Mouse (Mus musculus): ENCODE measurements around the gene Nupl1. TPM values are rescaled to one million over a fixed set of nuclear protein-coding genes. Genes with fewer than 3 reads are reported as not detected.

Gene Nupl1
- polyA plus RNA-seq (2012; ENCODE audit: low replicate concordance) = not detected in 2 replicates

GRCm38 (mm10) chr14:60251281-60252003 is at the start of gene Nupl1, which contains the start of gene Gm49336:
Nupl1 (minus strand) TSS chr14:60251431.
Gm49336 (minus strand) TSS chr14:60251507.

DNA sequence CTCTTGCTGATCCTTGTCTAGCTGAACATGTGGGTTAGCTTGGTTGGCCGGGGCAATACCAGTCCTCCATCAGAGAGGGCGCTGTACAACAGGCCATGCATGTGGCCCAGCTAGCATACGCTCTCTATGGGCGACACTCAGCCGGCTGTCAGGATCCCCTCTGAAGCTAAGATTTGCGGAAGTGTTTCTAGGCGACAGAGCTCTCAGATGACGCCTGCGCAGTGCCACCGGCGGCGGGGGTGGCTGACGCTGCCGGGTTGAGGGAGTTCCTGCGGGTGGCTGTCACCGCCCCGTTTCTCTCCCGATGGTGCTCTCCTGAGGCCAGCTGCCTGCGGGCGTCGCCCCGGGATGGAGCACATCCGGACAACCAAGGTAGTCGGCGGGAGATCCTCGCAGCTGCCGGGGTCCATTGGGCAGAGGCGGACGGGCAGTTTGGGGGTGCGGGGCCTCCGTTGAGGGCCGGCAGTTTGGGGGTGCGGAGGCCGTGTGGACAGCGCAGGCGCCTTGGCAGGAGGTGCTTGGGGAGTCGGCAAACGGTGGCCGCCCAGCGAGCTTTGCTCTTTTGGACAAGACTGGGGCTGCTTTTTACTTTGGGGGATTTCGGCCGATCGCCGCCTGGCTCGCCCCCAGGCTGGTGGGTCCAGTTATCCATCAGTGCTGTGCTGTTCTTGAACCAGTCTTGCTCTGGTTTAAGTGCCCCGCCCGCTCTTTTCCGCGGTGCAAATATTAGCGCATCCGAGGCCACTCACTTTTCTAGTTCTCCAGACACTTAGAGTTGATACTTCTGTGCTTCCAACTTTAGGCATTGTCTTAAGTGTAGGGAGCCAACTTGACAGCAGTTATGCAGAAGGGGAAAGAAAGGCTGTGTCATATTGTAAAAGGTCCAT is 14.0 kb upstream of the Nupl1 start, which contains the start of gene Mtmr6:
Gene Mtmr6 (plus strand): TSS at position 239 of the 887 bp plus-strand sequence.

DNA sequence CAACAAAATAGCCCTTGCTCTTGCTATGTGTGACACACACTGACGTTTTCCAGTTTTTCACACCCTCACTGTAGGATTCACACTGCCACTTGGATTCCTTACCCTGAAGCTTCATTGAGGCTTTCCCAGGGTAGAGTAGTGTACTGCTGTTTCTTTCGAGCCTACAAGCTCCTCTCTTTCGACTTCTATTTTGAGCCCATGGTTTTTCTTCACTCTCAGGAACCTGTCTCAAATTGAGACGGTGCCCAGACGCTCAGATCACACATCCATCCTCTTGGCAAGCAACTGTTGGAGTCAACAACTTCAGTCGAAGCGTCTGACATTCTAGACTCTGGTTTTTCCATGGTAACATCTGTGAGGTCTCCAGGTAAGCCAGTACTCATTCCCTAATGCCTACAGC is 54.3 kb downstream of the Nupl1 start, which contains the start of gene Atp8a2:
Gene Atp8a2 (minus strand): TSS at position 296 of the 400 bp plus-strand sequence.

Other genes starting within 250 kb of the Nupl1 start
- gene Atp8a2, start 54.3 kb downstream of the Nupl1 start, polyA plus RNA-seq (2012; ENCODE audit: low replicate concordance) = 0.30 and 1.1 TPM in 2 replicates
- 6.5 and 11.1 TPM in 2 replicates for gene Gm49336, start 76 bp upstream of the Nupl1 start, polyA plus RNA-seq (2012; ENCODE audit: low replicate concordance)
- 3.6 and 13.6 TPM in 2 replicates for gene Mtmr6, start 13.8 kb upstream of the Nupl1 start, polyA plus RNA-seq (2012; ENCODE audit: low replicate concordance)
- 0.58 and 1.2 TPM in 2 replicates for gene Amer2, start 121.8 kb upstream of the Nupl1 start, polyA plus RNA-seq (2012; ENCODE audit: low replicate concordance)

All from hematopoietic multipotent progenitor cell, adult 10-12 weeks (in vitro differentiated cells).